In the genomic region with DNA sequence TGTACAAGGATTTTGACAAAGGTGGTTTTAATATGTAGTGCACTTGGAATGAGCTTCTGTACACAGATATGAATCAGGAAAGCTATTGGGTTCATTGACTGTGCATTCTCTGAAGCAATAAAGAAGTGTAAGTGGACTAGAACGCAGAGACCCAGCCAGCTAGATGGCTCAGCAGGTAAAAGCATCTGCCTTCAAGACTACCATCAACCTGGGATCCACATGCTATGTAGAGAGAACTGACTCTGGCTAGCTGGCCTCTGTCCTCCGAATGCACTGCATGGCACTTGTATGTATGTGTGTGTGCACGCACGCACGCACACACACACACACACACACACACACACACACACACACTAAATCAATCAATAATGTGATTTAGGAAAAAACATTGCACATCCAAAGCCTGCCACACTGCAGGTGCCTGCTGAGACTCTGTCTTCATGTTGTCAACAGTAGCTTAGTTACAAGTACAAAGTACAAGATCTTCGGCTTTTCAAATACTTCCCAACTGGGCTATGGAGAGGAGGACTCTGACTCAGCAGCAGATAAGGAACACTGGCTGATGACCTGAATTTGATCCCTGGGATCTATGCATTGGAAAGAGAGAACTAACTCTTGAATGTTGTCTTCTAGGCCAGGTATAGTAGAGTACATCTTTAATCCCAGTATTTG, we compare ENCODE assay signal across 18 mouse cellular contexts. TPM values are rescaled to one million over a fixed set of nuclear protein-coding genes. Genes with fewer than 3 reads are reported as not detected.
DNase-seq lines count a peak whose midpoint lies in the region; ATAC-seq and TF ChIP-seq lines count a peak whose summit lies in the region.
"Had no signal": no experiment of that assay in that cellular context is flagged by ENCODE, and none has a peak within 500 bp of the region (broad histone marks: within the 10 kb centered on the region; RNA-seq: fewer than 3 reads in every experiment).

No protein-coding gene starts in this region.

- no peak for DNase-seq in kidney, adult 18-20 months
- no peak for DNase-seq in intestine, embryonic 14.5 days (ENCODE audit: low spot score)
- DNase-seq in liver, embryonic 11.5 days (ENCODE audit: low spot score) = no peak
- no peak for DNase-seq in cerebellum, adult 2 months
- DNase-seq in layer of hippocampus, adult 11-12 months (ENCODE audit: low spot score) = no peak
- DNase-seq: cerebellum, postnatal 36 days; heart, adult 11 months; heart, postnatal 14 days; lung, adult 2 months; right cerebral cortex, postnatal 4 days had no signal

- WGBS in kidney, embryonic 14.5 days = 88% methylated on average over 6 of the region's 6 CpGs
- WGBS in intestine, embryonic 14.5 days = 79% methylated on average over 6 of the region's 6 CpGs
- WGBS in liver, embryonic 11.5 days = 76% methylated on average over 6 of the region's 6 CpGs
- 87% methylated on average over 6 of the region's 6 CpGs for WGBS in stomach, embryonic 16.5 days
- WGBS in cerebellum, adult 2 months = 93% methylated on average over 6 of the region's 6 CpGs

- H3K9ac ChIP-seq in kidney, embryonic 14.5 days (ENCODE audit: low read depth, low read length) = no peak overlapping the region
- H3K9ac ChIP-seq in intestine, embryonic 14.5 days (ENCODE audit: low read length) = no peak overlapping the region
- no peak overlapping the region for H3K9ac ChIP-seq in liver, embryonic 11.5 days (ENCODE audit: low read depth, low read length)
- H3K9ac ChIP-seq in stomach, embryonic 16.5 days (ENCODE audit: low read length) = no peak overlapping the region
- H3K9ac ChIP-seq: forebrain, embryonic 13.5 days; midbrain, embryonic 15.5 days; neural tube, embryonic 12.5 days had no signal

- peaks cover 23% of the 10 kb centered on the region for H3K4me1 ChIP-seq in kidney, embryonic 14.5 days (ENCODE audit: control insufficient read depth, insufficient read depth, low read length)
- H3K4me1 ChIP-seq in intestine, embryonic 14.5 days (replicated peaks; ENCODE audit: control insufficient read depth, insufficient read depth, low read length) = 0 out of 2 replicates have a peak, but pooled peaks cover 3% of the 10 kb centered on the region
- H3K4me1 ChIP-seq in liver, embryonic 11.5 days (replicated peaks; ENCODE audit: control insufficient read depth, insufficient read depth, low read length) = peaks cover 3% of the 10 kb centered on the region
- H3K4me1 ChIP-seq in stomach, embryonic 16.5 days (ENCODE audit: control insufficient read depth, insufficient read depth, low read length) = 0 out of 2 replicates have a peak, but pooled peaks cover 6% of the 10 kb centered on the region
- H3K4me1 ChIP-seq in cerebellum, adult 2 months (ENCODE audit: control insufficient read depth, insufficient read depth, low read length) = peaks cover 8% of the 10 kb centered on the region; the same call in 1 of the 2 replicates
- H3K4me1 ChIP-seq: forebrain, embryonic 13.5 days; midbrain, embryonic 15.5 days had no signal

- H3K9me3 ChIP-seq in kidney, embryonic 14.5 days (ENCODE audit: control insufficient read depth, low read length) = no peaks in the 10 kb centered on the region
- no peaks in the 10 kb centered on the region for H3K9me3 ChIP-seq in intestine, embryonic 14.5 days (ENCODE audit: control insufficient read depth, low read length)
- H3K9me3 ChIP-seq in liver, embryonic 11.5 days (ENCODE audit: control insufficient read depth, low read length) = no peaks in the 10 kb centered on the region
- H3K9me3 ChIP-seq in stomach, embryonic 16.5 days (replicated peaks; ENCODE audit: control insufficient read depth, low read length) = no peaks in the 10 kb centered on the region
- H3K9me3 ChIP-seq: forebrain, embryonic 13.5 days; midbrain, embryonic 15.5 days; neural tube, embryonic 12.5 days had no signal

- no peak for TF ChIP-seq CTCF in cerebellum, adult 2 months (IDR thresholded peaks at IDR 0.05; ENCODE audit: borderline replicate concordance, insufficient read depth, low read depth, low read length)

- H3K36me3 ChIP-seq in kidney, embryonic 14.5 days (ENCODE audit: control insufficient read depth, insufficient read depth, low read length) = no peaks in the 10 kb centered on the region
- no peaks in the 10 kb centered on the region for H3K36me3 ChIP-seq in intestine, embryonic 14.5 days (ENCODE audit: control insufficient read depth, insufficient read depth, low read length)
- H3K36me3 ChIP-seq in liver, embryonic 11.5 days (ENCODE audit: control insufficient read depth, insufficient read depth, low read length) = no peaks in the 10 kb centered on the region
- H3K36me3 ChIP-seq in stomach, embryonic 16.5 days (ENCODE audit: control insufficient read depth, insufficient read depth, low read length) = no peaks in the 10 kb centered on the region
- H3K36me3 ChIP-seq: midbrain, embryonic 15.5 days; neural tube, embryonic 12.5 days had no signal

- no peak overlapping the region for H3K4me3 ChIP-seq in kidney, embryonic 14.5 days (ENCODE audit: low read length)
- no peak overlapping the region for H3K4me3 ChIP-seq in intestine, embryonic 14.5 days (ENCODE audit: low read depth, low read length)
- H3K4me3 ChIP-seq in liver, embryonic 11.5 days (ENCODE audit: low read depth, low read length) = no peak overlapping the region
- H3K4me3 ChIP-seq in stomach, embryonic 16.5 days (replicated peaks; ENCODE audit: low read length) = no peak overlapping the region
- H3K4me3 ChIP-seq in cerebellum, adult 2 months (replicated peaks; ENCODE audit: insufficient read depth, low read depth, low read length) = no peak overlapping the region
- H3K4me3 ChIP-seq: forebrain, embryonic 13.5 days; layer of hippocampus, adult 2 months; midbrain, embryonic 15.5 days; neural tube, embryonic 12.5 days had no signal

- no peak for ATAC-seq in kidney, embryonic 14.5 days (ENCODE audit: low FRiP score, low TSS enrichment)
- ATAC-seq in intestine, embryonic 14.5 days (replicated peaks; ENCODE audit: low FRiP score, low TSS enrichment, low read depth) = peak; percentile 84
- ATAC-seq in liver, embryonic 11.5 days (replicated peaks; ENCODE audit: low FRiP score) = peak; percentile 45
- ATAC-seq in stomach, embryonic 16.5 days (ENCODE audit: insufficient read depth, low FRiP score) = peak; percentile 90
- ATAC-seq: CD4-positive, CD25-positive, alpha-beta regulatory T cell, adult 4 months; forebrain, embryonic 13.5 days; midbrain, embryonic 15.5 days had no signal

- H3K27ac ChIP-seq in kidney, embryonic 14.5 days (ENCODE audit: low read depth, low read length) = peak overlapping the region; percentile 60
- H3K27ac ChIP-seq in intestine, embryonic 14.5 days (ENCODE audit: low read depth) = no peak overlapping the region
- no peak overlapping the region for H3K27ac ChIP-seq in liver, embryonic 11.5 days (ENCODE audit: low read depth, low read length)
- no peak overlapping the region; the same call in 1 of the 2 replicates for H3K27ac ChIP-seq in stomach, embryonic 16.5 days (ENCODE audit: low read length)
- H3K27ac ChIP-seq in cerebellum, adult 2 months (ENCODE audit: insufficient read depth, low read length) = no peak overlapping the region
- H3K27ac ChIP-seq: forebrain, embryonic 13.5 days; layer of hippocampus, adult 2 months; macrophage; midbrain, embryonic 15.5 days; neural tube, embryonic 12.5 days had no signal

- TF ChIP-seq POLR2A in cerebellum, adult 2 months (IDR thresholded peaks at IDR 0.05; ENCODE audit: borderline replicate concordance, insufficient read depth, low read length) = no peak

- no peaks in the 10 kb centered on the region for H3K27me3 ChIP-seq in kidney, embryonic 14.5 days (ENCODE audit: control insufficient read depth, insufficient read depth, low read length)
- H3K27me3 ChIP-seq in intestine, embryonic 14.5 days (replicated peaks; ENCODE audit: control insufficient read depth, insufficient read depth, low read length) = no peaks in the 10 kb centered on the region
- H3K27me3 ChIP-seq in liver, embryonic 11.5 days (replicated peaks; ENCODE audit: control insufficient read depth, insufficient read depth, low read length) = no peaks in the 10 kb centered on the region
- no peaks in the 10 kb centered on the region for H3K27me3 ChIP-seq in stomach, embryonic 16.5 days (ENCODE audit: control insufficient read depth, insufficient read depth, low read length)
- no peaks in the 10 kb centered on the region for H3K27me3 ChIP-seq in cerebellum, adult 2 months (ENCODE audit: control insufficient read depth, insufficient read depth, low read length)
- H3K27me3 ChIP-seq: forebrain, embryonic 13.5 days; midbrain, embryonic 15.5 days; neural tube, embryonic 12.5 days had no signal

- H3K4me2 ChIP-seq in kidney, embryonic 14.5 days (replicated peaks; ENCODE audit: low read depth, low read length) = no peak overlapping the region
- no peak overlapping the region for H3K4me2 ChIP-seq in intestine, embryonic 14.5 days (ENCODE audit: low read length)
- no peak overlapping the region for H3K4me2 ChIP-seq in liver, embryonic 11.5 days
- no peak overlapping the region for H3K4me2 ChIP-seq in stomach, embryonic 16.5 days (ENCODE audit: low read depth, low read length)
- H3K4me2 ChIP-seq: forebrain, embryonic 13.5 days; midbrain, embryonic 15.5 days; neural tube, embryonic 12.5 days had no signal

RNA-seq across cellular contexts. Expression of a gene that starts 57.1 kb away (rescaled TPM):
- polyA plus RNA-seq in kidney, embryonic 14.5 days (2014; fragmentation: Nextera tagmentation; extraction: Ambion mirVana) = 65.9 and 73.3 TPM in 2 replicates
- polyA plus RNA-seq in intestine, embryonic 14.5 days (2014; fragmentation: Nextera tagmentation; extraction: Ambion mirVana) = 53.1 and 64.5 TPM in 2 replicates
- 23.7 and 24.8 TPM in 2 replicates for polyA plus RNA-seq in liver, embryonic 11.5 days (2014; fragmentation: Nextera tagmentation; extraction: Ambion mirVana)
- polyA plus RNA-seq in stomach, embryonic 16.5 days (2015; fragmentation: Nextera tagmentation; extraction: Ambion mirVana) = 42.3 and 45.1 TPM in 2 replicates
- 103 and 106 TPM in 2 replicates for polyA plus RNA-seq in cerebellum, adult 2 months (2012; rRNA removed)
